In the genomic region with DNA sequence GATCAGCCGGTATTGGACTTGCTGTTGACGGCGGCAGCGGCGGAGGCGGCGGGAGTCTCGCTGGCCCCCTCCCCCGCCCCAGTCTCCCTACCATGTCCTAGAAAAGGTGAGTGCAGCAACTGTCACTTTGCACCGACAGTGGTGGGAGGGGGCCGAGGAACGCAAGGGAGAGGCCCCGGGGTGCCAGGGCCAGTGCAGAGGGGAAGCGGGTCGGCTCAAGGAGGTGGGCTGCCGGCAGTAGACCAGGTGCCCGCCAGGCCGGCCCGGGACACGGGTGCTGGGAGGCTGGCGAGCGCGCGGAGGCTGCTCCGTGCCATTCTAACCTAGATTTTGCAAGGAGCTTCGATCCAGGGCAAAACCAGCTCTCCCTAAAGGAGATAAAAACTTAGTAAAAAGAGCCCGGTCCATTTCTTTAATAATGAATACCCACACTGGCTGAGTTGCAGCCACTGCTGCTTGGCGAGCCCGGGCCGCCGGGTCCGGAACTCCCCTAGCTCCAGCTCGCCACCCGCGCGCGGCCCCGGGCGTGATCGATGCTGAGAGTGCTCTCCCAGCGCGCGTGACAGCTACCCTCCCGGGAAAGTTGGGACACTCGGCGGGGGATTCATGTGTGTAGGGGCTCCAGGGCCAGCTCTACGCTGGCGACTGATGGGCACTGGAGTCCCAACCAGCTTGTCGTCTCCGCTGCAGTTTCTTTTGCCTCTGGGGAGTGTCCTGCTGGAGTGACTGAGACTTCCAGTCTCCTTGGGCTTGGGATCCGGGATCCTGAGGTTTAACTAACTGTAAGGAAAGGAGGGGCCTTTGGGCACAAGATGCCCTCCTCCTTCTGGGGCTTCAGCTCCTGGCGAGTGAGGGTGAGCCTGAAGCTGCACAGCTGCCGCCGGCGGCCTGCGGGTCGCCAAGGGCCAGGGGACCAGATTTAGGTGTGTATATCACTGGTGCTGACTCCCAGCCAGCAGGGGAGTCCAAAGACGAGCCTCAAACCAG, we compare ENCODE assay signal across 8 mouse cellular contexts. TPM values are rescaled to one million over a fixed set of nuclear protein-coding genes. Genes with fewer than 3 reads are reported as not detected.
DNase-seq lines count a peak whose midpoint lies in the region; ATAC-seq lines count a peak whose summit lies in the region.

No protein-coding gene starts in this region.

- under 1% methylated on average over 58 of the region's 58 CpGs for WGBS in embryonic facial prominence, embryonic 13.5 days
- under 1% methylated on average over 58 of the region's 58 CpGs for WGBS in heart, embryonic 11.5 days (ENCODE audit: insufficient replicate concordance)
- under 1% methylated on average over 58 of the region's 58 CpGs for WGBS in kidney, embryonic 14.5 days
- WGBS in limb, embryonic 15.5 days = under 1% methylated on average over 58 of the region's 58 CpGs
- under 1% methylated on average over 58 of the region's 58 CpGs for WGBS in neural tube, embryonic 12.5 days

- peak overlapping the region; percentile 65 for H3K9ac ChIP-seq in embryonic facial prominence, embryonic 13.5 days
- peak overlapping the region; percentile 66 for H3K9ac ChIP-seq in heart, embryonic 11.5 days (ENCODE audit: low read depth, low read length)
- H3K9ac ChIP-seq in kidney, embryonic 14.5 days (ENCODE audit: low read depth, low read length) = peak overlapping the region; percentile 38
- peak overlapping the region; percentile 47 for H3K9ac ChIP-seq in limb, embryonic 15.5 days
- H3K9ac ChIP-seq in neural tube, embryonic 12.5 days = peak overlapping the region; percentile 61

- H3K4me3 ChIP-seq in embryonic facial prominence, embryonic 13.5 days = peak overlapping the region; percentile 63
- H3K4me3 ChIP-seq in heart, embryonic 11.5 days (ENCODE audit: low read depth, low read length) = peak overlapping the region; percentile 72
- H3K4me3 ChIP-seq in kidney, embryonic 14.5 days (ENCODE audit: low read length) = peak overlapping the region; percentile 49
- H3K4me3 ChIP-seq in limb, embryonic 15.5 days = peak overlapping the region; percentile 67
- peak overlapping the region; percentile 65 for H3K4me3 ChIP-seq in neural tube, embryonic 12.5 days

- peak; percentile 7 for DNase-seq in thymus, postnatal 0 days (ENCODE audit: low spot score)
- DNase-seq in thymus, adult 18-20 months = no peak
- peak; percentile 53 for DNase-seq in urinary bladder, postnatal 25 days (ENCODE audit: low spot score)

- H3K36me3 ChIP-seq in embryonic facial prominence, embryonic 13.5 days = no peaks in the 10 kb centered on the region
- H3K36me3 ChIP-seq in heart, embryonic 11.5 days (ENCODE audit: control insufficient read depth, insufficient read depth, low read length) = no peaks in the 10 kb centered on the region
- H3K36me3 ChIP-seq in kidney, embryonic 14.5 days (ENCODE audit: control insufficient read depth, insufficient read depth, low read length) = no peaks in the 10 kb centered on the region
- no peaks in the 10 kb centered on the region for H3K36me3 ChIP-seq in limb, embryonic 15.5 days
- H3K36me3 ChIP-seq in neural tube, embryonic 12.5 days = no peaks in the 10 kb centered on the region

- no peak for ATAC-seq in embryonic facial prominence, embryonic 13.5 days (ENCODE audit: insufficient number of reproducible peaks, insufficient read depth, low FRiP score, low TSS enrichment, low read depth)
- no peak for ATAC-seq in heart, embryonic 11.5 days (replicated peaks; ENCODE audit: insufficient number of reproducible peaks, low FRiP score, low TSS enrichment)
- ATAC-seq in kidney, embryonic 14.5 days (ENCODE audit: low FRiP score, low TSS enrichment) = no peak
- ATAC-seq in limb, embryonic 15.5 days (ENCODE audit: insufficient number of reproducible peaks, low FRiP score, low TSS enrichment, low read depth) = no peak
- ATAC-seq in neural tube, embryonic 12.5 days (ENCODE audit: low FRiP score, low read depth) = no peak; the same call in 1 of the 2 replicates

- H3K9me3 ChIP-seq in embryonic facial prominence, embryonic 13.5 days = no peaks in the 10 kb centered on the region
- H3K9me3 ChIP-seq in heart, embryonic 11.5 days (replicated peaks; ENCODE audit: control insufficient read depth, low read length) = no peaks in the 10 kb centered on the region
- H3K9me3 ChIP-seq in kidney, embryonic 14.5 days (ENCODE audit: control insufficient read depth, low read length) = no peaks in the 10 kb centered on the region
- no peaks in the 10 kb centered on the region for H3K9me3 ChIP-seq in limb, embryonic 15.5 days
- no peaks in the 10 kb centered on the region for H3K9me3 ChIP-seq in neural tube, embryonic 12.5 days

- H3K4me1 ChIP-seq in embryonic facial prominence, embryonic 13.5 days = peaks cover 21% of the 10 kb centered on the region
- H3K4me1 ChIP-seq in heart, embryonic 11.5 days (ENCODE audit: control insufficient read depth, insufficient read depth, low read length) = peaks cover 3% of the 10 kb centered on the region; the same call in 1 of the 2 replicates
- H3K4me1 ChIP-seq in kidney, embryonic 14.5 days (ENCODE audit: control insufficient read depth, insufficient read depth, low read length) = peaks cover 11% of the 10 kb centered on the region; the same call in 1 of the 2 replicates
- H3K4me1 ChIP-seq in limb, embryonic 15.5 days = peaks cover 33% of the 10 kb centered on the region
- H3K4me1 ChIP-seq in neural tube, embryonic 12.5 days = peaks cover 25% of the 10 kb centered on the region

- no peak overlapping the region for H3K27ac ChIP-seq in embryonic facial prominence, embryonic 13.5 days
- no peak overlapping the region for H3K27ac ChIP-seq in heart, embryonic 11.5 days (ENCODE audit: low read depth, low read length)
- no peak overlapping the region for H3K27ac ChIP-seq in kidney, embryonic 14.5 days (ENCODE audit: low read depth, low read length)
- no peak overlapping the region for H3K27ac ChIP-seq in limb, embryonic 15.5 days
- no peak overlapping the region for H3K27ac ChIP-seq in neural tube, embryonic 12.5 days

- H3K4me2 ChIP-seq in embryonic facial prominence, embryonic 13.5 days = peak overlapping the region; percentile 98
- H3K4me2 ChIP-seq in heart, embryonic 11.5 days = peak overlapping the region; percentile 100
- peak overlapping the region; percentile 83 for H3K4me2 ChIP-seq in kidney, embryonic 14.5 days (replicated peaks; ENCODE audit: low read depth, low read length)
- peak overlapping the region; percentile 99 for H3K4me2 ChIP-seq in limb, embryonic 15.5 days
- H3K4me2 ChIP-seq in neural tube, embryonic 12.5 days (replicated peaks) = peak overlapping the region; percentile 99

- peaks cover 73% of the 10 kb centered on the region for H3K27me3 ChIP-seq in embryonic facial prominence, embryonic 13.5 days
- peaks cover 34% of the 10 kb centered on the region for H3K27me3 ChIP-seq in heart, embryonic 11.5 days (ENCODE audit: control insufficient read depth, insufficient read depth, low read length)
- H3K27me3 ChIP-seq in kidney, embryonic 14.5 days (ENCODE audit: control insufficient read depth, insufficient read depth, low read length) = peaks cover 47% of the 10 kb centered on the region
- H3K27me3 ChIP-seq in limb, embryonic 15.5 days = peaks cover 46% of the 10 kb centered on the region
- peaks cover 40% of the 10 kb centered on the region for H3K27me3 ChIP-seq in neural tube, embryonic 12.5 days (replicated peaks)

RNA-seq across cellular contexts. Expression of a gene that starts 1.2 kb away (rescaled TPM):
- 0.91 and 1.0 TPM in 2 replicates for polyA plus RNA-seq in thymus, postnatal 0 days (2015; fragmentation: Nextera tagmentation; extraction: Ambion mirVana)
- polyA plus RNA-seq in embryonic facial prominence, embryonic 13.5 days (2015; fragmentation: Nextera tagmentation; extraction: Ambion mirVana) = 3.0 and 9.7 TPM in 2 replicates
- 0.62 and 1.1 TPM in 2 replicates for polyA plus RNA-seq in heart, embryonic 11.5 days (2014; fragmentation: Nextera tagmentation; extraction: Ambion mirVana)
- 1.4 and 3.2 TPM in 2 replicates for polyA plus RNA-seq in kidney, embryonic 14.5 days (2014; fragmentation: Nextera tagmentation; extraction: Ambion mirVana)
- polyA plus RNA-seq in limb, embryonic 15.5 days (2015; fragmentation: Nextera tagmentation; extraction: Ambion mirVana) = 5.0 and 6.0 TPM in 2 replicates
- polyA plus RNA-seq in neural tube, embryonic 12.5 days (2016; fragmentation: Nextera tagmentation; extraction: Ambion mirVana) = 1.7 and 2.0 TPM in 2 replicates

Comparison
In these comparisons a context has a peak if more than half of its experiments do, and no peak if none do; other contexts are left out.
1. DNase-seq: peak in thymus, postnatal 0 days (single experiment) and urinary bladder, postnatal 25 days (single experiment); none in thymus, adult 18-20 months (0 of 2).
2. Peak in every context shown above with its lines, with median percentiles within 50 percentile points of each other: H3K4me2 ChIP-seq, H3K4me3 ChIP-seq and H3K9ac ChIP-seq.